Mouse (Mus musculus) heart, adult 2 months (tissue): ENCODE data around the gene Camta1.

Source experiments
- CTCF ChIP-seq: fragments of 200-600 bp; IDR thresholded peaks from 2 replicates; pipeline ENCODE4 v1.8.1; 2022; ENCODE audit warnings: antibody characterized with exemption, mild to moderate bottlenecking, moderate library complexity
- EP300 ChIP-seq: fragments of 200-500 bp; IDR thresholded peaks from 2 replicates; pipeline ENCODE4 v1.6.1; 2011; ENCODE audit warnings: low read depth, low read length, control low read depth; ENCODE audit not compliant: insufficient read depth

DNA sequence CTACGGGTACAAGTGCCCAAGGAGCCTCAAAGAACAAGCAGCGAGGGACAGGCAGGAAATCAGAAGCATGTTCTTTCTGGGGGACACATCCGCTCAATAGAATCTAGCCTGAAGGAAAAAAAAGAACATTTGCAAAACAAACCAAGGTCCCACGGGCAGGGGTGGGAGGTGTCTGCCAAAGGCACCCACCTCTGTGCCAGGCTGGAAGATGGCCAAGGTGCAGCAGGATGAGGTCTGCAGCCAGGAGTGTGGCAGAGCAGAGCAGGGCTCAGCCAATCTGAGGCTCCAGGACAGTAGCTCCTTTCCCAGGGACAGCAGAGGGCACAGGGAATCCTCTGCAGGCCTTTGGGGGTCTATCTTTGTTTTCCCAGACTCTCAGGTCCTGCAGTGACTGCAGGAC, 706.1 kb downstream of the Camta1 start:
- TF ChIP-seq CTCF (no peak), EP300 (no peak)
